Mouse (Mus musculus): ENCODE data around the gene Acp6. TPM values are rescaled to one million over a fixed set of nuclear protein-coding genes. Genes with fewer than 3 reads are reported as not detected.

Acp6 gene
- total and polyA plus RNA-seq, 3 experiments: 32.7 to 34.0 (median 33.3) TPM

GRCm38 (mm10) chr3:97151092-97151491 lies 7.5 kb upstream of the Acp6 start:
- Histone ChIP-seq H3K4me1 (ENCODE audit: control insufficient read depth, insufficient read depth, low read length) (no peaks in the 10 kb centered on the region), H3K79me2 (replicated peaks; ENCODE audit: control insufficient read depth, insufficient read depth, low read length) (no peaks in the 10 kb centered on the region), H3K4me3 (no peak overlapping the region), H3K27ac (no peak overlapping the region), H3K36me3 (ENCODE audit: control insufficient read depth, insufficient read depth, low read length) (no peaks in the 10 kb centered on the region), H3K27me3 (ENCODE audit: control insufficient read depth, insufficient read depth, low read length) (no peaks in the 10 kb centered on the region), H3K9ac (ENCODE audit: low read depth, low read length) (no peak overlapping the region)
- TF ChIP-seq POLR2A (IDR thresholded peaks at IDR 0.05; ENCODE audit: insufficient read depth, low read depth, low read length): no peak
- TF ChIP-seq EP300 (IDR thresholded peaks at IDR 0.05; ENCODE audit: insufficient read depth, low read depth, low read length): no peak
- no peak for TF ChIP-seq CTCF (IDR thresholded peaks at IDR 0.05)
- intact Hi-C loops (cut with DNase I): no loop called here
- DNase-seq: no peak
- 59% methylated on average over 2 of the region's 2 CpGs for WGBS

GRCm38 (mm10) chr3:97156431-97156830 lies 2.1 kb upstream of the Acp6 start:
- 94% methylated on average over 6 of the region's 6 CpGs for WGBS
- H3K36me3 ChIP-seq (ENCODE audit: control insufficient read depth, insufficient read depth, low read length): no peaks in the 10 kb centered on the region
- no peak for DNase-seq
- no peak overlapping the region for H3K9ac ChIP-seq (ENCODE audit: low read depth, low read length)
- TF ChIP-seq EP300 (IDR thresholded peaks at IDR 0.05; ENCODE audit: insufficient read depth, low read depth, low read length): no peak
- no peak for TF ChIP-seq POLR2A (IDR thresholded peaks at IDR 0.05; ENCODE audit: insufficient read depth, low read depth, low read length)
- TF ChIP-seq CTCF (IDR thresholded peaks at IDR 0.05): no peak
- H3K4me1 ChIP-seq (ENCODE audit: control insufficient read depth, insufficient read depth, low read length): no peaks in the 10 kb centered on the region
- no peaks in the 10 kb centered on the region for H3K27me3 ChIP-seq (ENCODE audit: control insufficient read depth, insufficient read depth, low read length)
- H3K79me2 ChIP-seq (replicated peaks; ENCODE audit: control insufficient read depth, insufficient read depth, low read length): no peaks in the 10 kb centered on the region
- no peak overlapping the region for H3K27ac ChIP-seq
- H3K4me3 ChIP-seq: no peak overlapping the region
- intact Hi-C loops (cut with DNase I): loop anchor here (5.0 kb wide), 1 partner anchor 71 kb away; no protein-coding TSS in a partner anchor

GRCm38 (mm10) chr3:97157308-97157707 lies 1.3 kb upstream of the Acp6 start:
- H3K36me3 ChIP-seq (ENCODE audit: control insufficient read depth, insufficient read depth, low read length): no peaks in the 10 kb centered on the region
- intact Hi-C loops (cut with DNase I): loop anchor here (5.0 kb wide), 1 partner anchor 70 kb away; no protein-coding TSS in a partner anchor
- no peaks in the 10 kb centered on the region for H3K4me1 ChIP-seq (ENCODE audit: control insufficient read depth, insufficient read depth, low read length)
- H3K9ac ChIP-seq (ENCODE audit: low read depth, low read length): no peak overlapping the region
- DNase-seq: no peak
- WGBS: 81% methylated on average over 1 of the region's 1 CpGs
- TF ChIP-seq POLR2A (IDR thresholded peaks at IDR 0.05; ENCODE audit: insufficient read depth, low read depth, low read length): no peak
- no peak for TF ChIP-seq CTCF (IDR thresholded peaks at IDR 0.05)
- no peak for TF ChIP-seq EP300 (IDR thresholded peaks at IDR 0.05; ENCODE audit: insufficient read depth, low read depth, low read length)
- no peaks in the 10 kb centered on the region for H3K27me3 ChIP-seq (ENCODE audit: control insufficient read depth, insufficient read depth, low read length)
- no peak overlapping the region for H3K27ac ChIP-seq
- no peak overlapping the region for H3K4me3 ChIP-seq
- no peaks in the 10 kb centered on the region for H3K79me2 ChIP-seq (replicated peaks; ENCODE audit: control insufficient read depth, insufficient read depth, low read length)

- intact Hi-C loops (cut with DNase I): loop anchor here (5.0 kb wide), 1 partner anchor 69 kb away; no protein-coding TSS in a partner anchor
- peak; percentile 78 to 88 for DNase-seq
- no peaks in the 10 kb centered on the region for H3K4me1 ChIP-seq (ENCODE audit: control insufficient read depth, insufficient read depth, low read length)
- H3K4me3 ChIP-seq: peak overlapping the region; percentile 90
- no peaks in the 10 kb centered on the region for H3K36me3 ChIP-seq (ENCODE audit: control insufficient read depth, insufficient read depth, low read length)
- H3K9ac ChIP-seq (ENCODE audit: low read depth, low read length): peak overlapping the region; percentile 49
- TF ChIP-seq EP300 (IDR thresholded peaks at IDR 0.05; ENCODE audit: insufficient read depth, low read depth, low read length) (0 out of 2 replicates have a peak, but pooled peaks have one; percentile 42), CTCF (IDR thresholded peaks at IDR 0.05) (no peak)
- H3K27me3 ChIP-seq (ENCODE audit: control insufficient read depth, insufficient read depth, low read length): no peaks in the 10 kb centered on the region
- H3K27ac ChIP-seq: peak overlapping the region; percentile 89
- WGBS: 1% methylated on average over 17 of the region's 17 CpGs
- no peaks in the 10 kb centered on the region for H3K79me2 ChIP-seq (replicated peaks; ENCODE audit: control insufficient read depth, insufficient read depth, low read length)
Measured at GRCm38 (mm10) chr3:97157958-97158599, 498 bp upstream of the Acp6 start.

GRCm38 (mm10) chr3:97159509-97159850 lies 903 bp downstream of the Acp6 start:
- Histone ChIP-seq H3K4me3 (peak overlapping the region; percentile 90), H3K27ac (peak overlapping the region; percentile 89), H3K9ac (ENCODE audit: low read depth, low read length) (peak overlapping the region; percentile 91), H3K27me3 (ENCODE audit: control insufficient read depth, insufficient read depth, low read length) (no peaks in the 10 kb centered on the region), H3K79me2 (replicated peaks; ENCODE audit: control insufficient read depth, insufficient read depth, low read length) (no peaks in the 10 kb centered on the region), H3K36me3 (ENCODE audit: control insufficient read depth, insufficient read depth, low read length) (no peaks in the 10 kb centered on the region), H3K4me1 (ENCODE audit: control insufficient read depth, insufficient read depth, low read length) (no peaks in the 10 kb centered on the region)
- intact Hi-C loops (cut with DNase I): loop anchor here (5.0 kb wide), 1 partner anchor 68 kb away; no protein-coding TSS in a partner anchor
- no peak for DNase-seq
- WGBS: 30% methylated on average over 6 of the region's 6 CpGs
- TF ChIP-seq CTCF (IDR thresholded peaks at IDR 0.05) (no peak), POLR2A (IDR thresholded peaks at IDR 0.05; ENCODE audit: insufficient read depth, low read depth, low read length) (no peak), EP300 (IDR thresholded peaks at IDR 0.05; ENCODE audit: insufficient read depth, low read depth, low read length) (no peak)

GRCm38 (mm10) chr3:97159986-97160385 lies 1.4 kb downstream of the Acp6 start:
- Histone ChIP-seq H3K36me3 (ENCODE audit: control insufficient read depth, insufficient read depth, low read length) (no peaks in the 10 kb centered on the region), H3K27me3 (ENCODE audit: control insufficient read depth, insufficient read depth, low read length) (no peaks in the 10 kb centered on the region), H3K4me1 (ENCODE audit: control insufficient read depth, insufficient read depth, low read length) (no peaks in the 10 kb centered on the region), H3K4me3 (no peak overlapping the region), H3K9ac (ENCODE audit: low read depth, low read length) (no peak overlapping the region), H3K27ac (no peak overlapping the region), H3K79me2 (replicated peaks; ENCODE audit: control insufficient read depth, insufficient read depth, low read length) (no peaks in the 10 kb centered on the region)
- intact Hi-C loops (cut with DNase I): loop anchor here (5.0 kb wide), 1 partner anchor 67 kb away; no protein-coding TSS in a partner anchor
- no peak for TF ChIP-seq EP300 (IDR thresholded peaks at IDR 0.05; ENCODE audit: insufficient read depth, low read depth, low read length)
- no peak for TF ChIP-seq POLR2A (IDR thresholded peaks at IDR 0.05; ENCODE audit: insufficient read depth, low read depth, low read length)
- TF ChIP-seq CTCF (IDR thresholded peaks at IDR 0.05): no peak
- no peak for DNase-seq
- WGBS: 86% methylated on average over 2 of the region's 2 CpGs
